Mouse (Mus musculus) liver, postnatal 0 days (tissue): Measurements from ENCODE around the gene Rel. TPM values are rescaled to one million over a fixed set of nuclear protein-coding genes. Genes with fewer than 3 reads are reported as not detected.
A peak's percentile ranks its signal among the peaks of the same experiment; 100 is the strongest.
"Not testable (repeated sequence)": the region's sequence is repeated elsewhere in the genome, so short reads cannot be mapped to it uniquely, and the experiment has no call there.

Experiments used
- ATAC-seq: fragments of 200-750 bp; cut with Nextera tagmentation; 2 replicates; pipeline ENCODE4 v1.8.0; 2017; ENCODE audit warnings: mild to moderate bottlenecking, moderate library complexity
- DNase-seq: peaks from one replicate; pipeline ENCODE4 v3.0.0-alpha.2; 2016
- H3K27ac ChIP-seq: fragments of 300-500 bp; sonication (generic); 2 replicates; pipeline ENCODE4 v1.5.1; 2014; ENCODE audit warnings: antibody characterized with exemption, moderate library complexity, mild to moderate bottlenecking, low read depth
- H3K27me3 ChIP-seq: fragments of 300-500 bp; sonication (generic); 2 replicates; pipeline ENCODE4 v1.6.1; 2014; ENCODE audit warnings: low read length, control low read depth, mixed read lengths; ENCODE audit not compliant: insufficient read depth
- H3K36me3 ChIP-seq: fragments of 300-500 bp; sonication (generic); replicated peaks from 2 replicates; pipeline ENCODE4 v1.6.1; 2014; ENCODE audit warnings: mild to moderate bottlenecking, control low read depth, low read length, moderate library complexity, mixed read lengths; ENCODE audit not compliant: insufficient read depth
- H3K4me1 ChIP-seq: fragments of 300-500 bp; sonication (generic); 2 replicates; pipeline ENCODE4 v1.6.1; 2014; ENCODE audit warnings: antibody characterized with exemption, mild to moderate bottlenecking, control low read depth; ENCODE audit not compliant: insufficient read depth
- H3K4me2 ChIP-seq: fragments of 300-500 bp; sonication (generic); 2 replicates; pipeline ENCODE4 v1.6.1; 2014; ENCODE audit warnings: low read depth, mild to moderate bottlenecking, low read length, moderate library complexity, mixed read lengths
- H3K4me3 ChIP-seq: fragments of 300-500 bp; sonication (generic); 2 replicates; pipeline ENCODE4 v1.5.1; 2014; ENCODE audit warnings: low read depth, low read length
- H3K9ac ChIP-seq: fragments of 300-500 bp; sonication (generic); replicated peaks from 2 replicates; pipeline ENCODE4 v1.6.1; 2014; ENCODE audit warnings: mild to moderate bottlenecking, moderate library complexity
- H3K9me3 ChIP-seq: fragments of 300-500 bp; sonication (generic); 2 replicates; pipeline ENCODE4 v1.6.1; 2016; ENCODE audit warnings: mild to moderate bottlenecking, control low read depth, low read length, mixed read lengths
- CTCF ChIP-seq: sonication (generic); IDR thresholded peaks from 2 replicates; pipeline ENCODE4 v1.5.1; 2016; ENCODE audit warnings: antibody characterized with exemption, low read depth
- EP300 ChIP-seq: IDR thresholded peaks from 2 replicates; pipeline ENCODE4 v1.6.1; 2016; ENCODE audit warnings: antibody characterized with exemption, low read depth, mild to moderate bottlenecking
- WGBS: fragments of 180-500 bp; shearing (Covaris S2); extraction: QIAGEN DNeasy Blood & Tissue Kit; methylation state at CpG from one replicate; pipeline ENCODE4 v1.1.7; 2014; ENCODE audit not compliant: insufficient replicate concordance; 5-methylcytosine and 5-hydroxymethylcytosine counted together
- polyA plus RNA-seq: library from polyadenylated mRNA; unstranded; fragments of >200 nt; fragmentation: Nextera tagmentation; extraction: Ambion mirVana; gene quantifications from 2 replicates; pipeline ENCODE4 v1.2.1, GENCODE M21; 2015

The Rel gene
- polyA plus RNA-seq, 1 experiment from 2014 or later, result 0.89 TPM

DNA sequence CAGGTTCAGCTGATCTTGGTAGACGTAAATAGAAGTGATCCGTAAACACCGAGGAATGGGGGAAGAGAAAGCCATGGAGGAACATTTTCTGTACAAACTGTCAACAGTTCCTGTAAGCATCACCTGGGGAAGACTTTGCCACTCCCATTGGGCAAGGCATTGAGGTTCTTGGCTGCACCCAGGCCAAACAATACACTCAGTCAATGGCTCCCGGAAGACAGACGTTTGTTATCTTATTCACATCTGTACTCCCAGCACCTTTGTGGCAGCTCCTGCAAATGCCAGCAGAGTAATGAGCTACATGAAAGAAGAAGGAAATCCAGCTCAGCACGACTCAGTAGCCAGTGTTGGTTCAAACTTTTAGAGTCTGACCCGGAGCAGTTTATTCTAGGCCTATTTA, 31.1 kb upstream of the Rel start:
- no peaks in the 10 kb centered on the region for H3K27me3 ChIP-seq
- no peaks in the 10 kb centered on the region for H3K36me3 ChIP-seq
- no peaks in the 10 kb centered on the region for H3K9me3 ChIP-seq
- TF ChIP-seq CTCF (no peak), EP300 (no peak)
- no peak for ATAC-seq
- H3K9ac ChIP-seq, result no peak overlapping the region
- peak; percentile 1 for DNase-seq
- 59% methylated on average over 7 of the region's 7 CpGs for WGBS
- no peak overlapping the region for H3K4me3 ChIP-seq
- no peaks in the 10 kb centered on the region for H3K4me1 ChIP-seq
- H3K4me2 ChIP-seq, result no peak overlapping the region
- no peak overlapping the region for H3K27ac ChIP-seq

DNA sequence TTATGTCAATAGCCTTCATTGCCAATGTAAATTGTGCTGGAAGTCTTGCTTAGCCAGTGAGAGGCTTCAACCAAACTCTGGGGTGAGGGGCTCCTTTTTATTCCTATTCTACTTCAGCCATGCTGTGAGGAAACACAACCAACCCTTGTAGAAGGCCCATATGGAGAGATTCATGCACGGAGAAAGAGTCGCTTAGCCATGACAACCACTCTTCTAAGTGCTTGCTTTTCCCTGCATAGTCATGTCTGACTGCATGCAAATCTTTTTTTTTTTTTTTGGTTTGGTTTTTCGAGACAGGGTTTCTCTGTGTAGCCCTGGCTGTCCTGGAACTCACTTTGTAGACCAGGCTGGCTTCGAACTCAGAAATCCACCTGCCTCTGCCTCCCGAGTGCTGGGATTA, 12.9 kb upstream of the Rel start:
- H3K4me3 ChIP-seq, ATAC-seq, H3K27ac ChIP-seq, H3K9me3 ChIP-seq, DNase-seq, H3K27me3 ChIP-seq, H3K36me3 ChIP-seq, H3K4me2 ChIP-seq, H3K9ac ChIP-seq, H3K4me1 ChIP-seq: not testable (repeated sequence)
- 77% methylated on average over 5 of the region's 5 CpGs for WGBS

DNA sequence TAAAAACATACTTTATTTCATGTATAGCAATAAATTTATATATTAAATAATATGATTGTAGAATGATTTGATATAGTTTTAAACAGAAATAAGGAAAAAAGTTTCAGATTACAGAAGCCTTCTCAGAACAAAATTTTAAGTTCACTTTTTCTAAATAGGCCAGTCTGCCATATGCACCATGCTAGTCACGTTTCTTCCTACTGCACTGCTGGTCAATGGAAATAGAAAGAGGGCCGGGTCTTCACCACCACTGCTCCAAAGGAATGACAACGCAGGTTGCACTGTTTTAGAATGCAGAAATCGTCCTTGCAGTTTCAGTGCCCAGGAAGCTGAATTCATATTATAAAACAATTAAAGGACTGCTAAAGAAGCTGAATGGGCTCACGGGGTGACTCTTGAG, 12.3 kb upstream of the Rel start:
- Histone ChIP-seq H3K9me3 (no peaks in the 10 kb centered on the region), H3K4me3 (no peak overlapping the region), H3K4me2 (no peak overlapping the region), H3K9ac (no peak overlapping the region), H3K4me1 (no peaks in the 10 kb centered on the region), H3K27ac (no peak overlapping the region), H3K36me3 (no peaks in the 10 kb centered on the region), H3K27me3 (no peaks in the 10 kb centered on the region)
- DNase-seq, result no peak
- ATAC-seq, result no peak
- TF ChIP-seq CTCF (no peak), EP300 (no peak)
- 86% methylated on average over 5 of the region's 5 CpGs for WGBS

DNA sequence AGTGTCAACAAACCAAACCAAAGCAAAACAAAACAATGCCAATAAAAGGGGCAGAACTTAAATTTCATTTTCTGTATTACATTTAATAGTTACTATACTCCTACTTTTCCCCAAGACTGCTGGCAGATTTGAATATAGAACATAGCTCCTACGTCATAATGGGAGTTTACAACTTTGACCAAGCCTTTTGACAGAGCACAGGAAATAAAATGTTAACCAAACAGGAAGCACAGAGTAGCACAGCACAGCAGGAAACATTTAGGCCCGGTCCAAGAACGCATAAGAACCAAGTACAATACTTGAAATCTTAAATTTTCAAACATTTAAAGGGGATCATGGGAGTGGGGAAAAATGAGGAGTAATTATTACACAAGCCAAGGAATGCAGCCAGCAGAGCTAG, 11.3 kb upstream of the Rel start:
- no peak overlapping the region for H3K27ac ChIP-seq
- TF ChIP-seq EP300, result no peak
- no peak for TF ChIP-seq CTCF
- H3K4me1 ChIP-seq, result no peaks in the 10 kb centered on the region
- H3K4me3 ChIP-seq, result no peak overlapping the region
- no peaks in the 10 kb centered on the region for H3K9me3 ChIP-seq
- no peak overlapping the region for H3K4me2 ChIP-seq
- DNase-seq (no peak), ATAC-seq (no peak)
- no peak overlapping the region for H3K9ac ChIP-seq
- no peaks in the 10 kb centered on the region for H3K27me3 ChIP-seq
- no peaks in the 10 kb centered on the region for H3K36me3 ChIP-seq
- WGBS, result 33% methylated on average over 3 of the region's 3 CpGs

DNA sequence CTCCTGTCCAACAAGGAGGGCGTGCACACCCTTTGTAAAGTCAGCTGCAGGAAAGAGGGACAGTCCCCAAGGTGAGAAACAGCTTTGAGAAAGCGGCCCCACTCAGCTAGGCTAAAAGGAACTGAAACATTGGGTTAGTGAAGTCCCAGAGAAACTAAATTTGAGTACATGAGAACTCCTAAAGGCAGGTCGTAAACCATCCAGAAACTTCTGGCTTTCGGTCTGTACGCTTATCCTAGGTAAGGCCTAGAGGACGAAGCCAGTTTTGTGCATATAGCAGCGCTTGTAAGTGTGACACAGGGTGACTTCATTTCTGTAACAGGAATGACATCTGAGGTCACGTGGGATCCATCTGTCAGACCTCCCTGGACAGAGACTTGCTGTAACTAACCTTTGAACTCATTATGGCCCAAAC, 8.0 kb upstream of the Rel start:
- Histone ChIP-seq H3K27me3 (no peaks in the 10 kb centered on the region), H3K9ac (no peak overlapping the region), H3K4me3 (no peak overlapping the region), H3K9me3 (0 out of 2 replicates have a peak, but pooled peaks cover under 1% of the 10 kb centered on the region), H3K27ac (no peak overlapping the region), H3K4me1 (no peaks in the 10 kb centered on the region), H3K36me3 (no peaks in the 10 kb centered on the region), H3K4me2 (no peak overlapping the region)
- ATAC-seq (no peak), DNase-seq (no peak)
- TF ChIP-seq EP300 (no peak), CTCF (no peak)
- WGBS, result 77% methylated on average over 8 of the region's 8 CpGs

DNA sequence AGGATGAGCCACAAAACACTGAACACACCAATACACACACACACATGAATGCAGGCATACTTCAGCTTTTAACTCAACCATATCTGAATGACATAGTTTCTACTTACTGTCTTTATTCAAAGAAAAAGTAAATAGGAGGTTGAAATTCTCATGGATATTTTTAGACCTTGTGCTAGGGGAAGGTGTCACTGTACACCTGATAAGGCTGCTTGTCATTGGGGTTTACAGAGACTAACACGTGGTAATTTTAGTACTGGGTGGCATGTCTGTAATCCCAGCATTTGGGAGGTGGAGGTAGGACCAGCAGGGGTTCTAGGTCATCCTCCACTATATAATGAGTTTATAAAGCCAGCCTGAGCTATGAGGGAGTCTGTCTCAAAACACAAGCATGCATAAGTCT, 1.7 kb upstream of the Rel start:
- Histone ChIP-seq H3K36me3 (no peaks in the 10 kb centered on the region), H3K4me2 (no peak overlapping the region), H3K9me3 (0 out of 2 replicates have a peak, but pooled peaks cover 2% of the 10 kb centered on the region), H3K9ac (no peak overlapping the region), H3K27me3 (no peaks in the 10 kb centered on the region), H3K27ac (no peak overlapping the region), H3K4me1 (0 out of 2 replicates have a peak, but pooled peaks cover 5% of the 10 kb centered on the region), H3K4me3 (no peak overlapping the region)
- 29% methylated on average over 1 of the region's 1 CpGs for WGBS
- no peak for ATAC-seq
- DNase-seq, result no peak
- TF ChIP-seq CTCF (no peak), EP300 (no peak)

DNA sequence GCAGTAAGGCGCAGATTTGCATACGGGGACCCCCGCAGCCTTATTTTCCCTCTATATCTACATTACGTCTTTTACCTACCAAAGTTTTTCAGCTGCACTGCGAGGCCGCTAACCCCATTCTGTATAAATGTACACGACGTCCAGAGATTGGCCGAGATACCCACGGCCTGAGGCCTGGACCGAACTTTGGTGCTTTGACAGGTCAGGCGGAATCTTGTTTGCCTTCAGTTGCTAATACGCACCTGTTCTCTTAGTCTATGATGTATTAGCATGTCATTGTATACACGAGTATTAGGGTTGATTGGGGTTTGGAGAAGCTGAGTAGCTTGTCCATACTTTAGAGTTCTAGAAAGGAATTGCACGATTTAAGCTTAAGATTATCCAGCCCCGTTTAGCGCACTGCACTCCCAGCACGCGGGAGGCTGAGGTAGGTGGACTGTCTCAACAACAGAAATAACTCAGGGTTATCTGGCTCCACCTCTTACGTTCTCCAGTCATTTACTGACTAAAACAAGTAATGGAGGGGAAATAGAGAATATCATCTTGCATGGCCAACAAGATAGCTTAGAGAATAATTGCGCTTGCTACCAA, 832 bp upstream of the Rel start:
- peak overlapping the region; percentile 78 for H3K4me2 ChIP-seq
- H3K4me1 ChIP-seq, result 0 out of 2 replicates have a peak, but pooled peaks cover 5% of the 10 kb centered on the region
- DNase-seq (no peak), ATAC-seq (peak; percentile 49)
- peak overlapping the region; percentile 99 for H3K27ac ChIP-seq
- peak overlapping the region; percentile 82 for H3K9ac ChIP-seq
- H3K9me3 ChIP-seq, result 0 out of 2 replicates have a peak, but pooled peaks cover 2% of the 10 kb centered on the region
- H3K36me3 ChIP-seq, result no peaks in the 10 kb centered on the region
- 7% methylated on average over 21 of the region's 21 CpGs for WGBS
- H3K27me3 ChIP-seq, result no peaks in the 10 kb centered on the region
- H3K4me3 ChIP-seq, result peak overlapping the region; percentile 75
- TF ChIP-seq CTCF (no peak), EP300 (no peak)
